Mouse (Mus musculus) thymus, adult 2 months (tissue): ENCODE data around the gene Zfp263.

ENCODE experiments used
- CTCF ChIP-seq: fragments of 200-500 bp; IDR thresholded peaks from 2 replicates; pipeline ENCODE4 v1.5.1; 2012; ENCODE audit warnings: mild to moderate bottlenecking, control low read depth, low read length, moderate library complexity, borderline replicate concordance; ENCODE audit not compliant: control insufficient read depth, poor library complexity, insufficient read depth; ENCODE audit errors: extremely low read depth
- POLR2A ChIP-seq: fragments of 200-500 bp; IDR thresholded peaks from 2 replicates; pipeline ENCODE4 v1.6.1; 2012; ENCODE audit warnings: mild to moderate bottlenecking, low read length, control low read depth, moderate library complexity; ENCODE audit not compliant: control insufficient read depth, poor library complexity, insufficient read depth; ENCODE audit errors: extremely low read depth

- TF ChIP-seq CTCF: no peak
- TF ChIP-seq POLR2A: no peak
These were observed 27.7 kb downstream of the Zfp263 start for GRCm38 (mm10) chr16:3771603-3772002.
